Mouse (Mus musculus) embryonic fibroblast, embryonic 13.5 days (primary cell): ENCODE measurements around the gene Colgalt2. TPM values are rescaled to one million over a fixed set of nuclear protein-coding genes. Genes with fewer than 3 reads are reported as not detected.
"Not testable (repeated sequence)": the region's sequence is repeated elsewhere in the genome, so short reads cannot be mapped to it uniquely, and the experiment has no call there.

Source experiments
- H3K27ac ChIP-seq: 2 replicates; pipeline ENCODE4 v1.5.1; 2012; ENCODE audit warnings: low read length, control low read depth, inconsistent platforms; ENCODE audit not compliant: insufficient read depth
- H3K4me1 ChIP-seq: 2 replicates; pipeline ENCODE4 v1.6.1; 2011; ENCODE audit warnings: low read length; ENCODE audit not compliant: control insufficient read depth, insufficient read depth
- H3K4me3 ChIP-seq: 2 replicates; pipeline ENCODE4 v1.5.1; 2011; ENCODE audit warnings: mild to moderate bottlenecking, control low read depth, low read length; ENCODE audit not compliant: insufficient read depth
- CTCF ChIP-seq: IDR thresholded peaks from 2 replicates; pipeline ENCODE4 v1.5.1; 2011; ENCODE audit warnings: mild to moderate bottlenecking, control low read depth, low read length, moderate library complexity, borderline replicate concordance; ENCODE audit not compliant: insufficient read depth
- POLR2A ChIP-seq: IDR thresholded peaks from 2 replicates; pipeline ENCODE4 v1.6.1; 2011; ENCODE audit warnings: low read depth, mild to moderate bottlenecking, control low read depth, low read length, moderate library complexity
- polyA plus RNA-seq: library from polyadenylated mRNA; stranded (reverse); fragments of >200 nt; gene quantifications from 2 replicates; pipeline ENCODE4 v1.2.4, GENCODE M21; 2011; ENCODE audit warnings: low read depth; ENCODE audit not compliant: missing spikeins, insufficient read length

Colgalt2 gene
- polyA plus RNA-seq, 1 experiment, result not detected

- Histone ChIP-seq H3K4me3 (no peak overlapping the region), H3K27ac (no peak overlapping the region), H3K4me1 (no peaks in the 10 kb centered on the region)
- no peak for TF ChIP-seq CTCF
Observed at GRCm38 (mm10) chr1:152416306-152416904, 16.8 kb downstream of the Colgalt2 start.

DNA sequence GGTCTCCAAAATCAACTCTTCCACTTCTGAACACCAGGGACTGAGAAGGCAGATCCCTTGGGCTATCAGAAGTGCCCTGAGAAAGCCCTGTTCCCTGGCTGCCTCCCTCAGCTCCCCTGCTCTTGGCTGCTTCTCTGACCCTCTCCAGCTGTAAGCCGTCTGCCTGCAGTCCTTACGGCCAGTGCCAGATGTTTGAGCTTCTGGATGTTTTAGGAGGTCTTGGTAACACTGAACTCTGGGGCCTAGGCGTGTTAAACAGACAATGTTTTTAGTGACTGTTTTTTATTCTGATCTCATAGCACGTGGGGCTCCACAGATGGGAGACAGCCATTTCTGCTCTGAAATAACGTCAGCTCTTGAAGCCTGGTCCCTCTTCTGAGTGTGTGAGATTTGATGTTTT is 18.0 kb downstream of the Colgalt2 start:
- Histone ChIP-seq H3K27ac (no peak overlapping the region), H3K4me3 (no peak overlapping the region), H3K4me1 (no peaks in the 10 kb centered on the region)
- TF ChIP-seq POLR2A, result no peak

GRCm38 (mm10) chr1:152422295-152422694 is 22.7 kb downstream of the Colgalt2 start:
- TF ChIP-seq CTCF, result no peak
- TF ChIP-seq POLR2A, result no peak
- Histone ChIP-seq H3K27ac (no peak overlapping the region), H3K4me3 (no peak overlapping the region), H3K4me1 (no peaks in the 10 kb centered on the region)

- H3K4me1 ChIP-seq, result no peaks in the 10 kb centered on the region
- no peak overlapping the region for H3K27ac ChIP-seq
- TF ChIP-seq CTCF, result no peak
- TF ChIP-seq POLR2A, result no peak
- H3K4me3 ChIP-seq, result no peak overlapping the region
Observed at GRCm38 (mm10) chr1:152423052-152423451, 23.4 kb downstream of the Colgalt2 start.

DNA sequence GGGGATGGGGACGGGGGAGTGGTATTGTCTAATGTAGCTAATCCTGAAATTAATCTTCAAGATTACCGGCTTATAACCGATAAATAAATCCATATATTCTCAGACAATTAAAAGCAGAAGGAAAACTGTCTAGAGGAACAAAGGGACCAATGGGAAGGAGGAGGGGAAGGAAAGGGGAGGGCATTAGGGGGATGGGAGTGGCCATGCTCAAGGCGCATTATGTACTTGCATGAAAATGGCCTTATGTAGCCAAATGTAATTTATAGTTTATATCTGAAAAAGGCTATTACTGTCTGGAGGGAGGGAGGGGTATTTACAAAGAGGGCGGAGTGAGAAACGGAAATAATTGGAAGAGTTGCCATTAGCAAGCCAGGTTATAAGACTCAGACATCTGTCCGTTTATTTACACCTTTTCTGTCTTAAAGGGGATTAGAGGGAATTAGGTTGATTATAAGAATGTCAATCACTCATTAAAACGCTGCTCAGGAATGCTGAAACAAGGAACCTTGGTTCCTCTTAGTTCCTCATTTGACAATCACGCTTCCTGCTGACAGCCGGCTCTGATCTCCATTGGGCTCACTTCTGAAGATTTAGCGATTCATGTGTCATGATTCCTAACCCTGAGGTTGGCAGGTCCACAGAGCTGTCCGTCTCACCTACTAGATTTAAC is 28.4 kb downstream of the Colgalt2 start:
- no peaks in the 10 kb centered on the region for H3K4me1 ChIP-seq
- TF ChIP-seq POLR2A (no peak), CTCF (no peak)
- H3K27ac ChIP-seq, result no peak overlapping the region
- no peak overlapping the region for H3K4me3 ChIP-seq

DNA sequence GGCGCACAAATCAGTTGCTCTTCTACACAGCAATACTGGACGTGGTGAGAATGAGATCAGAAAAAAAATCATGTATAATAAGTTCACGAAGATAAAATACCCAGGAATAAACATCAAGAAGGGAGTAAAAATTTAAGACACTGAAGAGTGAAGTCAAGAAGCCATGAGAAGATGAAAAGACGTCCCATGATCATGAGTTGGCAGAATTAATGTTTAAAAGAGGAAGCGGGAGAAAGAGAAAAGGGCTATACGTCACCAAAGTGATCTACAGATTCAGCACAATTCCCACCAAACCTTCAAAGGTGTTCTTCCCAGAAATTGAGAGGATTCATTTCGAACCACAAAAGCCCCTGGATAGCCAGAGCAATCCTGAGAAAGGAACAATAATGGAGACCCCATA is 30.2 kb downstream of the Colgalt2 start:
- Histone ChIP-seq H3K27ac (no peak overlapping the region), H3K4me3 (no peak overlapping the region), H3K4me1 (no peaks in the 10 kb centered on the region)
- TF ChIP-seq POLR2A (no peak), CTCF (no peak)

DNA sequence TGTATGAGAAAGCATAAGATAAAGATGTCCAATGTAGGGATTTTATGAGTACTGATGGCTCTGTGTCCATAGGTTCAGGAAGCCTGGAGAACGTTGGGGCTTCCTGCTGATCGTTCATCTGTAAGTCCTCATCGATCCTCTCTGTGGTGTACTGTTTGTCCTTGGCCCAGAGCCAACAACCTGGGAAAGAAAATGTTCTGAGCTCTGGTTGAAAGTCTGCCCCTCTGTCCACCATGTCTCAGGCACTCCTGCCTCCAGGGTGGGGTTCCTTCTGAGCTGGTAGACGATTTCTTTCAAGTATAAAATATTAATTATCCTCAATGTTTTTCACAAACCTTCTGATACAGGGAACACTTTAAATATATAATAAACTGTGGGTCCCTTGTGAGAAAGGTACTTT is 34.5 kb downstream of the Colgalt2 start:
- no peak overlapping the region for H3K4me3 ChIP-seq
- TF ChIP-seq POLR2A (no peak), CTCF (no peak)
- H3K4me1 ChIP-seq, result no peaks in the 10 kb centered on the region
- H3K27ac ChIP-seq, result no peak overlapping the region

- H3K4me1 ChIP-seq, H3K27ac ChIP-seq, H3K4me3 ChIP-seq: not testable (repeated sequence)
Observed at GRCm38 (mm10) chr1:152437518-152437917, 37.9 kb downstream of the Colgalt2 start.

DNA sequence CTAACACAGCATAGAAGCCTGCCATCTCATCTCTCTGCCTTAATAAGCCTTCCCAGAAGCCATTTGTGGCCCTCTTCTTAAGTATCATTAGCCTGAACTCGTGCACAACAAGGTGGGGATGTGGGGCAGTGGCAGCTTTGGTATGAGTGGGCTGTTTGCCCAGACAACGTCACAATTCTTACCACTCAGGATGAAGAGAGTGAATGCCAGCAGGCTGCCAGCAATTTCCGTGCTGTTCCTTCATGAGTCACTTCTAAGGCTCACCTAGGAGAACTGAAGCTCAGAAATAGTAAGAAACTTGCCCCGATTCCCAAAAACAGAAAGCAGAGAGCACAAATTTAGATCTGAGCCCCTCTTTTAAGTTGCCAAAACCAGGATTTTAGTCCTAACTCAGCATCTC is 39.8 kb downstream of the Colgalt2 start:
- Histone ChIP-seq H3K27ac (no peak overlapping the region), H3K4me1 (no peaks in the 10 kb centered on the region), H3K4me3 (no peak overlapping the region)
- TF ChIP-seq CTCF, result no peak
- no peak for TF ChIP-seq POLR2A

DNA sequence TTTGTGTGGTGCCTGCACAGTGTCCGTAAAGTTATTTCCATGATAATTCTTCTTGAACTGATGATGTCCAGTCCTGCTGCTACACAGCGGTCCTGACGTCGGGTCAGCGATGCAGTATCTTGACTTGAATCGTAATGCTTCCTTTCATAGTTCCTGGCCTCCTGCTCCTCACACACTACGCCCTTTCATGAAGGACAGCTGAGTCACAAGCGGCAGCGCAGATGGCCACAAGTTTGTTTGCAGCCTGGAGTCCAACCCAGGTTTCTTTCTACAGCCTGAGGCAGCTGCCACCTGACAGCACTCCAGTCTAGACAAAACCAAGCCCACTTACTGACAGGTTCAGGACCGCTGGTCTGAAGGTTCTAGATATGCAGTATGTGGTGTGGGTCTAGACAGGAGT is 40.2 kb downstream of the Colgalt2 start:
- Histone ChIP-seq H3K4me1 (no peaks in the 10 kb centered on the region), H3K27ac (no peak overlapping the region), H3K4me3 (no peak overlapping the region)
- no peak for TF ChIP-seq CTCF
- TF ChIP-seq POLR2A, result no peak

DNA sequence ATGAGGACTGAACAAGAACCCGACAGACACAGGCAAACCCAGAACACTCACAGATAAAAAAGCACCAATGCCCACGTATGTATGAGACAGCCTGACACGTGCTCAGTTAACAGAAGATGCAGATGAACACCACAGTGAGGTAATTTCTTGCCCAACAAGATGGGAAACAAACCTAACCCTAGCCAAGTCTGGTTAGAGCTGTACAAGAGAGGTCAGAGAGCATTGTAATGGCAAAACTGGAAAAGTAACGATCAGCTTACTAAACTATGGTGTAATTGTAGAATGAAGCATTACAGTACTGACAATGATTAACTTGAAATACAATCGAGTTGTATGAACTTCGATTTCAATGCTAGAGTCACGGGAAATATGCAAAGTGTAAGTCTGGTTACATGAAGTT is 45.0 kb downstream of the Colgalt2 start:
- TF ChIP-seq CTCF, result no peak
- TF ChIP-seq POLR2A, result no peak

More for the DNA sequence above, 45.0 kb downstream of the Colgalt2 start:
- Histone ChIP-seq H3K27ac (no peak overlapping the region), H3K4me1 (no peaks in the 10 kb centered on the region), H3K4me3 (no peak overlapping the region)
